Mouse (Mus musculus): ENCODE results near the gene Odf3b. TPM values are rescaled to one million over a fixed set of nuclear protein-coding genes. Genes with fewer than 3 reads are reported as not detected.

Gene Odf3b
- polyA plus RNA-seq (2014; fragmentation: Nextera tagmentation; extraction: Ambion mirVana): 1.3 TPM in 2 replicates

DNA sequence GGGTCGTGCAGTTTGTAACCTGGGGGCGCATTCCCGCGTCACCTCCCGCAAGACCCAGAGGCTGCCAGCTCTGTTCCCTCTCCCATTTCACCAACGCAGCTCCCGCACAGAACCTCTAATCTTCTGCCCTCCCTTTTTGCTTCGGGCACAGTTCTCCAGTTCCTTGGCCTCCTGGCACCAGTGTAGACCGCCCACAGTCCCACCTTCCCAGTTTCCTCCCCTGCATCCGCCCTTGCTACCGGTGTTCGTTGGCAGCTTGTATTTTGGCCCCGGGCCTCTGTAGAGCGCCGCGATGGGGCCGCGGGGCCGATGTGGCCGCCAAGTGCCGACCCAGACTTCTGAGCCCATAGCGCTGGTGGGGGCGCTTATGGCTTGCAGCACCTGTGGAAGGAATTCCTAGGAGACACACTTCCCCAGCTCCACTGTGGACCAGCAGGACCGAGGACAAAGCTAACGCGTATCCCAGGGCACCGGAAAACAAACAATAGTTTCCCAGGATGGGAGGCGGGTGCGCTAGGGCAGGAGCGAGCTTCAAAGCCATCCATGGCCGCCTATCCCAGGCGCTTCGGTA, at the start of gene Odf3b:
Odf3b (minus strand) TSS at position 452 of the 571 bp plus-strand sequence.
- WGBS: 1% methylated on average over 29 of the region's 33 CpGs
- Histone ChIP-seq H3K4me1 (ENCODE audit: control insufficient read depth, insufficient read depth, low read length) (peaks cover 14% of the 10 kb centered on the region; the same call in 1 of the 2 replicates), H3K9me3 (ENCODE audit: control insufficient read depth, low read length) (no peaks in the 10 kb centered on the region), H3K4me3 (ENCODE audit: low read depth, low read length) (peak within 1 kb of the TSS; percentile 23), H3K9ac (replicated peaks; ENCODE audit: low read depth, low read length) (peak within 1 kb of the TSS; percentile 25), H3K27ac (ENCODE audit: low read depth, low read length) (no peak within 1 kb of the TSS), H3K4me2 (ENCODE audit: low read depth, low read length) (peak within 1 kb of the TSS; percentile 55), H3K36me3 (ENCODE audit: control insufficient read depth, insufficient read depth, low read length) (no peaks in the 10 kb centered on the region), H3K27me3 (ENCODE audit: control insufficient read depth, insufficient read depth, low read length) (peaks cover 26% of the 10 kb centered on the region)
- ATAC-seq (ENCODE audit: low read depth): no peak

DNA sequence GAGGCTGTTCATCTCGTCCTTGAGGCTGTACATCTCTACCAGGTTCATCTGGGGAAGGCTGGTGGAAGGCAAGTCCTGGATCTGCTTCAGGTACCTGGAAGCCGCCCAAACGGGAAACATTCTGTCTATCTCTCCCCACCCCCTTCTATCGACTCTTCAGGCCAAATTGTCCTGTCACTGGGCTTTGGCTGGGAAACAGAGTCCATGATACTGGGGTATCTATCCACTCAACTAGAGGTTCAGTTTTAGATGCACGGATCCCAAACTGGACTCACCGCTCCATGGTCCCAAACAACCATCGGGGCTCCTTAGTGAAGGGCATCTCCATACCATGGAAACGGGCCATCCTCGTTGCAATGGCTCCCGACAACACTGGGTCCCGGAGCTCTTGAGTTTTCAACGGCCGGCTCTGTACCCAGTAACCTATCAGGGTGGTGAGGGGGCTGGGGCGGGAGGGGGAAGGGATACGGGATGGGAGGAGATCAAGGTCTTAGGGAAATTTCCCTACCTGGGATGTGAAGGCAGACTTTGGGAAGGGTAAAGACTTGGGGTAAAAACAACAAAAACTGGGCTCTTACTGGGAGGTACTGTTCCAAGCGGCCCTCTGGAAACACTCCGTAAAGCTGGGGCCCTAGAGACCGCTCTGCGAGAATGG, 49.2 kb upstream of the Odf3b start:
- Histone ChIP-seq H3K9ac (replicated peaks; ENCODE audit: low read depth, low read length) (no peak overlapping the region; the same call in 1 of the 2 replicates), H3K36me3 (ENCODE audit: control insufficient read depth, insufficient read depth, low read length) (peaks cover 16% of the 10 kb centered on the region; the same call in 1 of the 2 replicates), H3K4me3 (ENCODE audit: low read depth, low read length) (peak overlapping the region; percentile 62), H3K9me3 (ENCODE audit: control insufficient read depth, low read length) (no peaks in the 10 kb centered on the region), H3K4me2 (ENCODE audit: low read depth, low read length) (peak overlapping the region; percentile 95), H3K27ac (ENCODE audit: low read depth, low read length) (no peak overlapping the region), H3K4me1 (ENCODE audit: control insufficient read depth, insufficient read depth, low read length) (peaks cover 11% of the 10 kb centered on the region), H3K27me3 (ENCODE audit: control insufficient read depth, insufficient read depth, low read length) (no peaks in the 10 kb centered on the region)
- no peak for ATAC-seq (ENCODE audit: low read depth)
- WGBS: 84% methylated on average over 19 of the region's 19 CpGs

DNA sequence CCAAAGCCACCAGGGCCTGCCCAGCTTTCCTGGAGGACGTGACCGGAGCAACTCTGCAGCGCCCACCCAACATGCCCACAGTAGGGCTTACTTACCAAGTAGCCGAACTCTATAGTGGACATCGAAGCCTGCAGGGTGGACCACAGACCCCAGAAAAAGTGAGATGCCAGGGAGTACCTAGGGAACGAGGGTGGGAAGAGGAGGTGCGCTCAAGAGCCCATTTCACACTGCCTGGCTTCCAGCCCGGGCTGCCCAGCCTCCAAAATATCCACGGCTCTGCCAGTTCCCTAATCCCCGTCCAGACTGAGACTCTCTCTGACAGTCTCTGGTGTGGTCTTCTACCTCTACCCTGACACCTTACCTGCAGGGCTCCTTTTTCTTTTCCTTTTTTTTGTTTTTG, 47.6 kb upstream of the Odf3b start:
- peaks cover 11% of the 10 kb centered on the region for H3K4me1 ChIP-seq (ENCODE audit: control insufficient read depth, insufficient read depth, low read length)
- no peak overlapping the region for H3K9ac ChIP-seq (replicated peaks; ENCODE audit: low read depth, low read length)
- no peak overlapping the region for H3K4me2 ChIP-seq (ENCODE audit: low read depth, low read length)
- WGBS: 93% methylated on average over 10 of the region's 10 CpGs
- no peaks in the 10 kb centered on the region for H3K9me3 ChIP-seq (ENCODE audit: control insufficient read depth, low read length)
- H3K27me3 ChIP-seq (ENCODE audit: control insufficient read depth, insufficient read depth, low read length): no peaks in the 10 kb centered on the region
- ATAC-seq (ENCODE audit: low read depth): no peak
- H3K27ac ChIP-seq (ENCODE audit: low read depth, low read length): no peak overlapping the region
- peaks cover 16% of the 10 kb centered on the region; the same call in 1 of the 2 replicates for H3K36me3 ChIP-seq (ENCODE audit: control insufficient read depth, insufficient read depth, low read length)
- no peak overlapping the region for H3K4me3 ChIP-seq (ENCODE audit: low read depth, low read length)

- H3K27ac ChIP-seq (ENCODE audit: low read depth, low read length): no peak within 1 kb of the TSS
- no peak for ATAC-seq (ENCODE audit: low read depth)
- H3K9me3 ChIP-seq (ENCODE audit: control insufficient read depth, low read length): no peaks in the 10 kb centered on the region
- WGBS: 45% methylated on average over 6 of the region's 6 CpGs
- H3K27me3 ChIP-seq (ENCODE audit: control insufficient read depth, insufficient read depth, low read length): no peaks in the 10 kb centered on the region
- H3K4me1 ChIP-seq (ENCODE audit: control insufficient read depth, insufficient read depth, low read length): peaks cover 8% of the 10 kb centered on the region
- no peak within 1 kb of the TSS for H3K4me3 ChIP-seq (ENCODE audit: low read depth, low read length)
- H3K36me3 ChIP-seq (ENCODE audit: control insufficient read depth, insufficient read depth, low read length): peaks cover 20% of the 10 kb centered on the region; the same call in 1 of the 2 replicates
- H3K4me2 ChIP-seq (ENCODE audit: low read depth, low read length): no peak within 1 kb of the TSS
- H3K9ac ChIP-seq (replicated peaks; ENCODE audit: low read depth, low read length): no peak within 1 kb of the TSS
These were observed 46.6 kb upstream of the Odf3b start, which contains the start of gene Cpt1b for GRCm38 (mm10) chr15:89425711-89426121. Gene Cpt1b, minus strand, starts transcription at chr15:89425863.

- Histone ChIP-seq H3K4me1 (ENCODE audit: control insufficient read depth, insufficient read depth, low read length) (peaks cover 8% of the 10 kb centered on the region), H3K4me2 (ENCODE audit: low read depth, low read length) (no peak overlapping the region), H3K4me3 (ENCODE audit: low read depth, low read length) (no peak overlapping the region), H3K27ac (ENCODE audit: low read depth, low read length) (no peak overlapping the region), H3K9ac (replicated peaks; ENCODE audit: low read depth, low read length) (no peak overlapping the region), H3K9me3 (ENCODE audit: control insufficient read depth, low read length) (no peaks in the 10 kb centered on the region), H3K27me3 (ENCODE audit: control insufficient read depth, insufficient read depth, low read length) (no peaks in the 10 kb centered on the region), H3K36me3 (ENCODE audit: control insufficient read depth, insufficient read depth, low read length) (peaks cover 25% of the 10 kb centered on the region; the same call in 1 of the 2 replicates)
- 86% methylated on average over 8 of the region's 8 CpGs for WGBS
- ATAC-seq (ENCODE audit: low read depth): no peak
These were observed 45.5 kb upstream of the Odf3b start for GRCm38 (mm10) chr15:89424621-89425020.

DNA sequence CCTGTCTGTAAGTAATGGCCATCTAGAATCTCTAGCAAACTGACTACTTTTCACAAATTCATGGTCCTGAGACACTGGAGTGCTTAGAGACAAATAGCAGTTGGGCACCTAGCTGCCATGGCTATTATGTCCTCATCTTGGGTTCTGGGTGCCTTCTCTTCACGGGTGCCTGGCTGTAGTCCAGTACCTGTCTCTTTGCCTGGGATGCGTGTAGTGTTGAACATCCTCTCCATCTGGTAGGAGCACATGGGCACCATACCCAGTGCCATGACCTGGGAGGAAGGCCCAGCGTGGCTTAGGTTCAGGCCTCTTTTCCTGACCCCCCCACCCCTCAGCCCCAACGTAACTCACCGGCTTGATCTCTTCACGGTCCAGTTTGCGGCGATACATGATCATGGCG, 42.9 kb upstream of the Odf3b start:
- ATAC-seq (ENCODE audit: low read depth): no peak
- no peaks in the 10 kb centered on the region for H3K9me3 ChIP-seq (ENCODE audit: control insufficient read depth, low read length)
- H3K9ac ChIP-seq (replicated peaks; ENCODE audit: low read depth, low read length): no peak overlapping the region
- 93% methylated on average over 9 of the region's 9 CpGs for WGBS
- no peak overlapping the region for H3K4me2 ChIP-seq (ENCODE audit: low read depth, low read length)
- H3K4me3 ChIP-seq (ENCODE audit: low read depth, low read length): no peak overlapping the region
- H3K4me1 ChIP-seq (ENCODE audit: control insufficient read depth, insufficient read depth, low read length): no peaks in the 10 kb centered on the region
- peaks cover 23% of the 10 kb centered on the region; the same call in 1 of the 2 replicates for H3K36me3 ChIP-seq (ENCODE audit: control insufficient read depth, insufficient read depth, low read length)
- H3K27ac ChIP-seq (ENCODE audit: low read depth, low read length): no peak overlapping the region
- no peaks in the 10 kb centered on the region for H3K27me3 ChIP-seq (ENCODE audit: control insufficient read depth, insufficient read depth, low read length)

- no peak overlapping the region for H3K4me2 ChIP-seq (ENCODE audit: low read depth, low read length)
- peaks cover 9% of the 10 kb centered on the region; the same call in 1 of the 2 replicates for H3K36me3 ChIP-seq (ENCODE audit: control insufficient read depth, insufficient read depth, low read length)
- H3K4me1 ChIP-seq (ENCODE audit: control insufficient read depth, insufficient read depth, low read length): no peaks in the 10 kb centered on the region
- H3K4me3 ChIP-seq (ENCODE audit: low read depth, low read length): no peak overlapping the region
- H3K27me3 ChIP-seq (ENCODE audit: control insufficient read depth, insufficient read depth, low read length): no peaks in the 10 kb centered on the region
- 93% methylated on average over 8 of the region's 8 CpGs for WGBS
- H3K9ac ChIP-seq (replicated peaks; ENCODE audit: low read depth, low read length): no peak overlapping the region
- ATAC-seq (ENCODE audit: low read depth): no peak
- no peak overlapping the region for H3K27ac ChIP-seq (ENCODE audit: low read depth, low read length)
- H3K9me3 ChIP-seq (ENCODE audit: control insufficient read depth, low read length): no peaks in the 10 kb centered on the region
These were observed 36.2 kb upstream of the Odf3b start for GRCm38 (mm10) chr15:89415282-89415681.

GRCm38 (mm10) chr15:89410118-89410517, 31.0 kb upstream of the Odf3b start, which contains the start of gene Syce3:
Gene Syce3, minus strand, starts transcription at chr15:89410503.
- Histone ChIP-seq H3K4me3 (ENCODE audit: low read depth, low read length) (no peak within 1 kb of the TSS), H3K9ac (replicated peaks; ENCODE audit: low read depth, low read length) (no peak within 1 kb of the TSS), H3K27me3 (ENCODE audit: control insufficient read depth, insufficient read depth, low read length) (no peaks in the 10 kb centered on the region), H3K4me1 (ENCODE audit: control insufficient read depth, insufficient read depth, low read length) (no peaks in the 10 kb centered on the region), H3K4me2 (ENCODE audit: low read depth, low read length) (no peak within 1 kb of the TSS), H3K27ac (ENCODE audit: low read depth, low read length) (no peak within 1 kb of the TSS), H3K36me3 (ENCODE audit: control insufficient read depth, insufficient read depth, low read length) (no peaks in the 10 kb centered on the region), H3K9me3 (ENCODE audit: control insufficient read depth, low read length) (no peaks in the 10 kb centered on the region)
- 86% methylated on average over 21 of the region's 24 CpGs for WGBS
- no peak for ATAC-seq (ENCODE audit: low read depth)

- Histone ChIP-seq H3K9me3 (ENCODE audit: control insufficient read depth, low read length) (no peaks in the 10 kb centered on the region), H3K27me3 (ENCODE audit: control insufficient read depth, insufficient read depth, low read length) (no peaks in the 10 kb centered on the region), H3K27ac (ENCODE audit: low read depth, low read length) (no peak overlapping the region), H3K4me3 (ENCODE audit: low read depth, low read length) (no peak overlapping the region), H3K36me3 (ENCODE audit: control insufficient read depth, insufficient read depth, low read length) (no peaks in the 10 kb centered on the region), H3K9ac (replicated peaks; ENCODE audit: low read depth, low read length) (no peak overlapping the region), H3K4me1 (ENCODE audit: control insufficient read depth, insufficient read depth, low read length) (no peaks in the 10 kb centered on the region), H3K4me2 (ENCODE audit: low read depth, low read length) (no peak overlapping the region)
- ATAC-seq (ENCODE audit: low read depth): no peak
These were observed 27.6 kb upstream of the Odf3b start for GRCm38 (mm10) chr15:89406691-89407090.
